ENCODE assay signal across 21 mouse cellular contexts in the genomic region with DNA sequence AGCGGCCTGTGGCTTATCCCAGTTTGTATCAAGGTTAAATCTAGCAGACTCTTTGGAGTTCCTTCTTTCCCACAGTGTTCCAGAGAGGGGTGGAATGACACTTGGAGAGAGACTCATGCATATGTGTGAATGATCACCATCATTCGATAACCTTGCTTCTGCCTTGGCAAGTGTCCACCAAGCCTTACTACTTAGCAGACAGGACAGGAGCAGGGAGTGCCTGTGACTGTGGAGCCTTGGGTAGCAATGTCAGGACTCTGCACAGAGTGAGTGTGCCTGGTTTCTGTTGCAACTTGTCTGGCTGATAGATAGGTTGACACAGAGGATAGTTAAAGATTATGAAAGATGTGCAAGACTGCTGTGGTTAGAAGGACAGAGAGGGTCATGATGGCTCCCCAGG.
"Had no signal": no experiment of that assay in that cellular context is flagged by ENCODE, and none has a peak within 500 bp of the region (broad histone marks: within the 10 kb centered on the region; RNA-seq: fewer than 3 reads in every experiment).

No protein-coding gene starts in this region.

- H3K27ac ChIP-seq: kidney, embryonic 15.5 days; limb, embryonic 12.5 days; limb, embryonic 15.5 days; liver, embryonic 14.5 days; macrophage; midbrain, embryonic 12.5 days; midbrain, embryonic 15.5 days; neural tube, embryonic 13.5 days; stomach, embryonic 15.5 days had no signal

- H3K27me3 ChIP-seq: kidney, embryonic 15.5 days; limb, embryonic 12.5 days; limb, embryonic 15.5 days; midbrain, embryonic 12.5 days; midbrain, embryonic 15.5 days; neural tube, embryonic 13.5 days; stomach, embryonic 15.5 days had no signal

- DNase-seq: kidney, postnatal 10 days; kidney, postnatal 36 days; layer of hippocampus, adult 9-11 months; left cerebral cortex, postnatal 4 days; liver, postnatal 0 days; lung, embryonic 14.5 days; retina, postnatal 1 day; right cerebral cortex, postnatal 25 days; spleen, adult 18-20 months; thymus, postnatal 25 days had no signal

- H3K4me3 ChIP-seq: kidney, embryonic 15.5 days; limb, embryonic 12.5 days; limb, embryonic 15.5 days; midbrain, embryonic 12.5 days; midbrain, embryonic 15.5 days; neural tube, embryonic 13.5 days; stomach, embryonic 15.5 days had no signal

- H3K9me3 ChIP-seq: kidney, embryonic 15.5 days; limb, embryonic 12.5 days; limb, embryonic 15.5 days; midbrain, embryonic 12.5 days; midbrain, embryonic 15.5 days; neural tube, embryonic 13.5 days; stomach, embryonic 15.5 days had no signal

- H3K4me1 ChIP-seq: kidney, embryonic 15.5 days; limb, embryonic 12.5 days; midbrain, embryonic 12.5 days; midbrain, embryonic 15.5 days; neural tube, embryonic 13.5 days; stomach, embryonic 15.5 days had no signal

- H3K4me2 ChIP-seq: kidney, embryonic 15.5 days; limb, embryonic 12.5 days; limb, embryonic 15.5 days; liver, embryonic 11.5 days; lung, embryonic 14.5 days; midbrain, embryonic 12.5 days; midbrain, embryonic 15.5 days; neural tube, embryonic 13.5 days; stomach, embryonic 15.5 days had no signal

- H3K9ac ChIP-seq: kidney, embryonic 15.5 days; limb, embryonic 12.5 days; limb, embryonic 15.5 days; liver, embryonic 14.5 days; liver, postnatal 0 days; lung, embryonic 14.5 days; midbrain, embryonic 12.5 days; midbrain, embryonic 15.5 days; neural tube, embryonic 13.5 days; stomach, embryonic 15.5 days had no signal

- ATAC-seq: liver, postnatal 0 days; lung, postnatal 0 days; midbrain, embryonic 15.5 days had no signal
